Mouse (Mus musculus): ENCODE measurements around the gene Csmd2.

- no peak for TF ChIP-seq CTCF (IDR thresholded peaks at IDR 0.05; ENCODE audit: low read depth, low read length)
- no peak for TF ChIP-seq POLR2A (IDR thresholded peaks at IDR 0.05; ENCODE audit: borderline replicate concordance, low read depth, low read length)
Observed at GRCm38 (mm10) chr4:128373196-128373595, 385.5 kb downstream of the Csmd2 start.

Data from bone marrow macrophage, adult 2 months (primary cell).